ENCODE assay signal across 8 mouse cellular contexts in the genomic region with DNA sequence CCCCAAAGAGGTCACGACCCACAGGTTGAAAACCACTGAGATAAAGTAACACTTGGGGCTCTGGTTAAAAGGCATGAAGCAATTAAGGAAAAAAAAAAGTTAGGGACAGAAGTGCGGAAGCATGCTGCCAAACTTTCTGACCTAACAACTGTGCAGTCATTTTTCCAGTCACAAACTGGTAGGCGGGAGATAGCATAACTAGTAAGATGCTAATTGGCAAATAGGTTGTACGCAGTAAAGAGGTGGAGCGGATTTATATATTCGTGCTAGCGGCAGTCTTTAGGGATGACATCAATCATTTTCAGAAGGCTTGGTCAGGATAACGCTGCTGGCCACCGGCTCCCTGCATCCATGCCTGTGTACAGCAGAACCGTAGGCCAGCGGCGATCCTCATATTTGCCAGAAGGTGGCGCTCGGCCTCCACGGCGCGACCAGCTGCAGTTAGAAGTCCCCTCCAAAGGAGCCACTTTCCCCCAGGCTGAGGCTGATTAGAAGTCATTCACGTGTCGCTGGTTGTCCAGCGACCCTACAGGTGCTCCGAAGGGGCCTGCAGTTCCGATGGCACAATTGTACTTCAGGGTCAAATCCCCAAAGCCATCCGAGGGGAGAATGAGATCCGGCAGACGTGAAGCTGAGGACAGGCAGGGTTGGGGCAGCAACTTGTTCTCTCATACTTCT. TPM values are rescaled to one million over a fixed set of nuclear protein-coding genes. Genes with fewer than 3 reads are reported as not detected.
DNase-seq lines count a peak whose midpoint lies in the region; ATAC-seq and TF ChIP-seq lines count a peak whose summit lies in the region.

No protein-coding gene starts in this region.

- peak; percentile 85 for DNase-seq in 416B (ENCODE audit: low read depth)
- peak; percentile 95 for DNase-seq in kidney, postnatal 0 days (ENCODE audit: low spot score)
- DNase-seq in natural killer cell, adult 2 months (ENCODE audit: low spot score in 2 of 2) = peak; percentile 85

- H3K9me3 ChIP-seq in heart, embryonic 13.5 days = no peaks in the 10 kb centered on the region
- H3K9me3 ChIP-seq in kidney, postnatal 0 days (replicated peaks; ENCODE audit: low read length) = no peaks in the 10 kb centered on the region
- no peaks in the 10 kb centered on the region for H3K9me3 ChIP-seq in liver, embryonic 12.5 days (replicated peaks)
- H3K9me3 ChIP-seq in stomach, embryonic 15.5 days = no peaks in the 10 kb centered on the region

- peaks cover 11% of the 10 kb centered on the region for H3K36me3 ChIP-seq in heart, embryonic 13.5 days
- no peaks in the 10 kb centered on the region for H3K36me3 ChIP-seq in kidney, postnatal 0 days (ENCODE audit: insufficient read depth, low read length)
- no peaks in the 10 kb centered on the region for H3K36me3 ChIP-seq in liver, embryonic 12.5 days
- no peaks in the 10 kb centered on the region for H3K36me3 ChIP-seq in stomach, embryonic 15.5 days

- no peak for ATAC-seq in heart, embryonic 13.5 days (ENCODE audit: extremely low read depth, insufficient number of reproducible peaks, low FRiP score, low TSS enrichment)
- ATAC-seq in kidney, postnatal 0 days (replicated peaks; ENCODE audit: low FRiP score, low read depth) = peak; percentile 60
- peak; percentile 24; the same call in 1 of the 2 replicates for ATAC-seq in liver, embryonic 12.5 days
- ATAC-seq in stomach, embryonic 15.5 days (ENCODE audit: insufficient read depth, low FRiP score, low read depth) = peak; percentile 30; the same call in 1 of the 2 replicates

- TF ChIP-seq POLR2A in bone marrow, adult 2 months (IDR thresholded peaks at IDR 0.05; ENCODE audit: borderline replicate concordance, control insufficient read depth, low read depth, low read length) = peak; percentile 42; the same call in 1 of the 2 replicates
- no peak for TF ChIP-seq POLR2A in embryonic fibroblast, embryonic 13.5 days (IDR thresholded peaks at IDR 0.05; ENCODE audit: low read depth, low read length)

- no peak overlapping the region for H3K4me3 ChIP-seq in bone marrow, adult 2 months (replicated peaks; ENCODE audit: control insufficient read depth, low read depth, low read length)
- H3K4me3 ChIP-seq in embryonic fibroblast, embryonic 13.5 days (ENCODE audit: insufficient read depth, low read length) = 0 out of 2 replicates have a peak overlapping the region, but pooled peaks have one; percentile 6
- H3K4me3 ChIP-seq in heart, embryonic 13.5 days = peak overlapping the region; percentile 51
- H3K4me3 ChIP-seq in kidney, postnatal 0 days (replicated peaks; ENCODE audit: low read depth, low read length) = peak overlapping the region; percentile 88
- peak overlapping the region; percentile 31; the same call in 1 of the 2 replicates for H3K4me3 ChIP-seq in liver, embryonic 12.5 days
- peak overlapping the region; percentile 36 for H3K4me3 ChIP-seq in stomach, embryonic 15.5 days (replicated peaks)

- peak overlapping the region; percentile 82 for H3K9ac ChIP-seq in heart, embryonic 13.5 days
- H3K9ac ChIP-seq in kidney, postnatal 0 days (ENCODE audit: low read depth, low read length) = peak overlapping the region; percentile 52; the same call in 1 of the 2 replicates
- no peak overlapping the region for H3K9ac ChIP-seq in liver, embryonic 12.5 days
- 0 out of 2 replicates have a peak overlapping the region, but pooled peaks have one; percentile 11 for H3K9ac ChIP-seq in stomach, embryonic 15.5 days

- H3K27ac ChIP-seq in bone marrow, adult 2 months (ENCODE audit: control insufficient read depth, insufficient read depth, low read depth, low read length, poor library complexity) = no peak overlapping the region
- H3K27ac ChIP-seq in embryonic fibroblast, embryonic 13.5 days (ENCODE audit: insufficient read depth, low read length) = no peak overlapping the region
- peak overlapping the region; percentile 78 for H3K27ac ChIP-seq in heart, embryonic 13.5 days (replicated peaks)
- peak overlapping the region; percentile 80 for H3K27ac ChIP-seq in kidney, postnatal 0 days
- H3K27ac ChIP-seq in liver, embryonic 12.5 days = 0 out of 2 replicates have a peak overlapping the region, but pooled peaks have one; percentile 4
- peak overlapping the region; percentile 80 for H3K27ac ChIP-seq in stomach, embryonic 15.5 days

- peaks cover 1% of the 10 kb centered on the region; the same call in 1 of the 2 replicates for H3K4me1 ChIP-seq in bone marrow, adult 2 months (ENCODE audit: control insufficient read depth, insufficient read depth, low read length)
- H3K4me1 ChIP-seq in embryonic fibroblast, embryonic 13.5 days (ENCODE audit: control insufficient read depth, insufficient read depth, low read length) = no peaks in the 10 kb centered on the region
- peaks cover 51% of the 10 kb centered on the region for H3K4me1 ChIP-seq in heart, embryonic 13.5 days
- peaks cover 3% of the 10 kb centered on the region for H3K4me1 ChIP-seq in kidney, postnatal 0 days (replicated peaks; ENCODE audit: insufficient read depth, low read length)
- H3K4me1 ChIP-seq in liver, embryonic 12.5 days = peaks cover 17% of the 10 kb centered on the region
- peaks cover 12% of the 10 kb centered on the region for H3K4me1 ChIP-seq in stomach, embryonic 15.5 days

- peak overlapping the region; percentile 88 for H3K4me2 ChIP-seq in heart, embryonic 13.5 days
- H3K4me2 ChIP-seq in kidney, postnatal 0 days (ENCODE audit: low read length) = peak overlapping the region; percentile 67
- H3K4me2 ChIP-seq in liver, embryonic 12.5 days = peak overlapping the region; percentile 53
- H3K4me2 ChIP-seq in stomach, embryonic 15.5 days = peak overlapping the region; percentile 59

- peak; percentile 99 for TF ChIP-seq CTCF in bone marrow, adult 2 months (IDR thresholded peaks at IDR 0.05; ENCODE audit: control insufficient read depth, insufficient read depth, low read length)
- peak; percentile 96 for TF ChIP-seq CTCF in embryonic fibroblast, embryonic 13.5 days (IDR thresholded peaks at IDR 0.05; ENCODE audit: borderline replicate concordance, insufficient read depth, low read length)
- peak; percentile 100 for TF ChIP-seq CTCF in kidney, postnatal 0 days (IDR thresholded peaks at IDR 0.05; ENCODE audit: low read depth)

- no peaks in the 10 kb centered on the region for H3K27me3 ChIP-seq in heart, embryonic 13.5 days (replicated peaks)
- H3K27me3 ChIP-seq in kidney, postnatal 0 days (ENCODE audit: insufficient read depth, low read length) = no peaks in the 10 kb centered on the region
- H3K27me3 ChIP-seq in liver, embryonic 12.5 days (replicated peaks) = peaks cover 53% of the 10 kb centered on the region
- H3K27me3 ChIP-seq in stomach, embryonic 15.5 days (replicated peaks) = no peaks in the 10 kb centered on the region

- 11% methylated on average over 25 of the region's 25 CpGs for WGBS in bone marrow, adult 2 months
- 7% methylated on average over 25 of the region's 25 CpGs for WGBS in heart, embryonic 13.5 days
- 6% methylated on average over 25 of the region's 25 CpGs for WGBS in kidney, postnatal 0 days
- 9% methylated on average over 25 of the region's 25 CpGs for WGBS in liver, embryonic 12.5 days (ENCODE audit: insufficient replicate concordance)
- 6% methylated on average over 25 of the region's 25 CpGs for WGBS in stomach, embryonic 15.5 days

RNA-seq across cellular contexts. Expression of a gene that starts 4.8 kb away (rescaled TPM):
- polyA plus RNA-seq in bone marrow, adult 2 months (2011; ENCODE audit: insufficient read depth, insufficient read length, low replicate concordance, missing spikeins) = 23.2 and 39.6 TPM in 2 replicates
- polyA plus RNA-seq in embryonic fibroblast, embryonic 13.5 days (2011; ENCODE audit: insufficient read length, low read depth, missing spikeins) = 40.5 and 73.0 TPM in 2 replicates
- 255 and 280 TPM in 2 replicates for polyA plus RNA-seq in heart, embryonic 13.5 days (2015; fragmentation: Nextera tagmentation; extraction: Ambion mirVana)
- polyA plus RNA-seq in kidney, postnatal 0 days (2015; fragmentation: Nextera tagmentation; extraction: Ambion mirVana) = 718 and 754 TPM in 2 replicates
- 111 and 112 TPM in 2 replicates for polyA plus RNA-seq in liver, embryonic 12.5 days (2016; fragmentation: Nextera tagmentation; extraction: Ambion mirVana)
- 339 and 387 TPM in 2 replicates for polyA plus RNA-seq in stomach, embryonic 15.5 days (2015; fragmentation: Nextera tagmentation; extraction: Ambion mirVana)

Comparison
In these comparisons a context has a peak if more than half of its experiments do, and no peak if none do; other contexts are left out.
1. H3K27ac ChIP-seq: peak in heart, embryonic 13.5 days (single experiment), kidney, postnatal 0 days (single experiment), liver, embryonic 12.5 days (single experiment) and stomach, embryonic 15.5 days (single experiment); none in bone marrow, adult 2 months (single experiment) and embryonic fibroblast, embryonic 13.5 days (single experiment).
2. Peak in every context shown above with its lines, with median percentiles within 50 percentile points of each other: DNase-seq, CTCF ChIP-seq and H3K4me2 ChIP-seq.